Mouse (Mus musculus) intestine, postnatal 0 days (tissue): Measurements from ENCODE around the gene Tmem47. TPM values are rescaled to one million over a fixed set of nuclear protein-coding genes. Genes with fewer than 3 reads are reported as not detected.

Source experiments
- ATAC-seq: fragments of 200-750 bp; cut with Nextera tagmentation; 2 replicates; pipeline ENCODE4 v1.8.0; 2017; ENCODE audit warnings: mild to moderate bottlenecking, moderate TSS enrichment, moderate library complexity
- H3K27ac ChIP-seq: fragments of 300-500 bp; sonication (generic); 2 replicates; pipeline ENCODE4 v1.5.1; 2014; ENCODE audit warnings: mild to moderate bottlenecking, low read depth, low read length, moderate library complexity
- H3K27me3 ChIP-seq: fragments of 300-500 bp; sonication (generic); replicated peaks from 2 replicates; pipeline ENCODE4 v1.6.1; 2014; ENCODE audit warnings: low read length, mixed read lengths; ENCODE audit not compliant: control insufficient read depth, insufficient read depth
- H3K36me3 ChIP-seq: fragments of 300-500 bp; sonication (generic); 2 replicates; pipeline ENCODE4 v1.6.1; 2014; ENCODE audit warnings: mild to moderate bottlenecking, moderate library complexity; ENCODE audit not compliant: control insufficient read depth, insufficient read depth
- H3K4me1 ChIP-seq: fragments of 300-500 bp; sonication (generic); replicated peaks from 2 replicates; pipeline ENCODE4 v1.6.1; 2014; ENCODE audit warnings: antibody characterized with exemption, low read length, mixed read lengths; ENCODE audit not compliant: control insufficient read depth, insufficient read depth
- H3K4me2 ChIP-seq: fragments of 300-500 bp; sonication (generic); replicated peaks from 2 replicates; pipeline ENCODE4 v1.6.1; 2014; ENCODE audit warnings: low read depth, mild to moderate bottlenecking, moderate library complexity
- H3K4me3 ChIP-seq: fragments of 300-500 bp; sonication (generic); 2 replicates; pipeline ENCODE4 v1.5.1; 2014; ENCODE audit warnings: low read depth, low read length
- H3K9ac ChIP-seq: fragments of 300-500 bp; sonication (generic); 2 replicates; pipeline ENCODE4 v1.6.1; 2014; ENCODE audit warnings: mild to moderate bottlenecking, low read depth, low read length
- H3K9me3 ChIP-seq: fragments of 300-500 bp; sonication (generic); 2 replicates; pipeline ENCODE4 v1.6.1; 2016; ENCODE audit warnings: mixed run types; ENCODE audit not compliant: control insufficient read depth
- CTCF ChIP-seq: sonication (generic); IDR thresholded peaks from 2 replicates; pipeline ENCODE4 v1.5.1; 2016; ENCODE audit warnings: low read depth, mild to moderate bottlenecking, control low read depth, antibody characterized with exemption, moderate library complexity
- WGBS: fragments of 180-500 bp; shearing (Covaris S2); extraction: QIAGEN DNeasy Blood & Tissue Kit; methylation state at CpG from one replicate; pipeline ENCODE4 v1.1.7; 2014; 5-methylcytosine and 5-hydroxymethylcytosine counted together
- polyA plus RNA-seq: library from polyadenylated mRNA; unstranded; fragments of >200 nt; fragmentation: Nextera tagmentation; extraction: Ambion mirVana; gene quantifications from 2 replicates; pipeline ENCODE4 v1.2.1, GENCODE M21; 2015

Tmem47 gene
- polyA plus RNA-seq, result 7.7 and 8.4 TPM in 2 replicates

DNA sequence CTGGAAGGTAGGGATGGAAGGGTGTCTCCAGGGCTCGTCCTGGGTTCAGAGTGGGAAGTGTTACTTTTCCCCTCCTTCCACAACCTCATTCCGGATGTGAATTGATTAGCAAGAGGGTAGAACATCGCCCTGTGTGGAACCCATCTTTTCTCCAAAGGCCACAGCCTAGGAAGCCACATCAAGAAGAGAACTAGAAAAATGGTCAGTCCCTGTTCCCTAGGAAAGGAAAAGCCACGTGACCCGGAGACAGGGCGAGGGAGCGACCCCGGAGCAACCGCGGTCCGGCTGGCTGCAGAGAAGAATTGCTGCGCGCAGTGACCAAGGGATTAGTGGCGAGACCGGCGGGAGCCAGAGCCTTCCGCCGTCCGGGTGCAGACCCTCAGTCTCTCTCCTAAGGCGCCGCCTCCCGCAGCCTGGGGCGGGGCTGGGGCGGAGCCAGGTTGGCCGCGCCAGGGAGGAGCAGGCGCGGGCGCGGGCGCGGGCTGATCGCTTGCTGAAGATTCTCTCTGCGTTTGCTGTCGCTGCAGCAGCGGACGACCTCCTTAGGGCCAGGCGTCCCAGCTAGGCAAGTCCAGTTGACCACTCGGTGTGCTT lies at the start of gene Tmem47:
Gene Tmem47 (plus strand): TSS at position 489 of the 594 bp plus-strand sequence.
- Histone ChIP-seq H3K9ac (peak within 1 kb of the TSS; percentile 34; the same call in 1 of the 2 replicates), H3K4me2 (peak within 1 kb of the TSS; percentile 76), H3K4me3 (peak within 1 kb of the TSS; percentile 53), H3K9me3 (no peaks in the 10 kb centered on the region), H3K4me1 (no peaks in the 10 kb centered on the region), H3K36me3 (no peaks in the 10 kb centered on the region), H3K27ac (peak within 1 kb of the TSS; percentile 54), H3K27me3 (no peaks in the 10 kb centered on the region)
- 4% methylated on average over 37 of the region's 39 CpGs for WGBS
- peak; percentile 59 for ATAC-seq
- TF ChIP-seq CTCF, result no peak

DNA sequence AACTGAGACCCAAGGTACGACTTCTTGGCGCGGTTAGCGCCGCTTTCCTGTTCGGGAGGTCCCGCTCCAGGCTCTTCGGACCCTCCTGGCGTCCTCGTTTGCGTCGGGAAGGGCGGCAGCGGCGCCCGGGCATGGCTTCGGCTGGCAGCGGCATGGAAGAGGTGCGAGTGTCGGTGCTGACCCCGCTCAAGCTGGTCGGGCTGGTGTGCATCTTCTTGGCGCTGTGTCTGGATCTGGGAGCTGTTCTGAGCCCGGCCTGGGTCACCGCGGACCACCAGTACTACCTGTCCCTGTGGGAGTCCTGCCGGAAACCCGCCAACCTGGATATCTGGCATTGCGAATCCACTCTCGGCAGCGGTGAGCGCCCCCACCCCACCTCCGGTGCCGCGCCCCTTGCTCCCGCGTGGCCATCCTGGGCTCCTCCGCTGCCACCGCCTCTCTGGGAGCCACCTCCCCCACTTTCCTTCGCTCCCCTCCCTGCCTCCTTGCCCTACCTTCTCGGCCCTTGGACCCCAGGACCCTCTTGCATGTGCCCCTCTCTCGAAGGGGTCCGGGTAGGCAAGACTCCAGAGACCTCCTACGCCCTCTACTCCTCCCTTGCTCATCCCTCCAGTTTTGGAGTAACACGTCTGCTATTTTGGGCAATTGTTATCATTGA lies 435 bp downstream of the Tmem47 start:
- H3K27me3 ChIP-seq, result no peaks in the 10 kb centered on the region
- 6% methylated on average over 43 of the region's 45 CpGs for WGBS
- peak overlapping the region; percentile 53 for H3K4me3 ChIP-seq
- no peaks in the 10 kb centered on the region for H3K9me3 ChIP-seq
- TF ChIP-seq CTCF, result no peak
- peak overlapping the region; percentile 54; the same call in 1 of the 2 replicates for H3K27ac ChIP-seq
- H3K36me3 ChIP-seq, result no peaks in the 10 kb centered on the region
- no peaks in the 10 kb centered on the region for H3K4me1 ChIP-seq
- H3K9ac ChIP-seq, result peak overlapping the region; percentile 34; the same call in 1 of the 2 replicates
- H3K4me2 ChIP-seq, result peak overlapping the region; percentile 76
- ATAC-seq, result no peak

DNA sequence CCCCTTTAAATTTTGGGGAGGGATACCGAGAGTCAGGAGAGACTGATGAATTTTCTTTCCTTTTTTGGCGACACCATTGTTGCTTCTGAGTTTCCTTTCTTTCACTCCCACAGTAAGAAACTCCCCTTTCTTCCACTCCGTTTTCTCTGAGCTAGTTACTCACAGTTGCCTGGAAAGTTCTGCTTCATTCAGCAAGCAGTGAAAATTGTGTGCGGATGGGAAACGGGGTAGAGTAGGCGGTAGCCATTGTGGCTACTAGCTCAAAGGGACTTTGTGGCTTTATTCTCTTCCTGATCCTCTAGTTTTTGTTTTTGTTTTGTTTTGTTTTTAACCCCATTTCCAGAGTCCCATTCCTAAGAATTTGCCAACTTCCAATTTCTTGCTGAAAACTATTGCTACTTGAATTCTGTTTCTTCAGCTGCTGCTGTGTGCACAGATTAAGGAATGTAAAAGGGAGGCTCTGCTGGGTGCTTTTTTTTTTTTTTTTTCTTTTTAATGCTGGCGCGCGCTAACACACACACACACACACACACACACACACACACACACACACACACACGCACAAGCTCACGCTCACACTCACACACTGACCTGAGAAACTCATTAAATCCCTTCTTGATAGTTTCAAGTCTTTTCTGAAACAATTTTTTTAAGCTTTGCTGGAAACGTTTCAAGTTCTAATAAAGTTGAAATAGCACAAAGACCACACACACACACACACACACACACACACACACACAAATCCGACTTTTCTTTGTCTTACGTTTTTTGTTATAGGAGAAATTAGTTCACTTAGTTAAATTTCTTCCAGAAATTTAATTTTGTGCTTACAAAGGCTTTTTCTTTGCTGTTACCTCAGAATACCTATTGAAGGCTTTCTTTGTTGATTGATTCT lies 1.5 kb downstream of the Tmem47 start:
- Histone ChIP-seq H3K27me3 (no peaks in the 10 kb centered on the region), H3K4me2 (peak overlapping the region; percentile 76), H3K36me3 (no peaks in the 10 kb centered on the region), H3K9me3 (no peaks in the 10 kb centered on the region), H3K27ac (no peak overlapping the region), H3K4me3 (peak overlapping the region; percentile 53), H3K4me1 (no peaks in the 10 kb centered on the region), H3K9ac (no peak overlapping the region)
- no peak for TF ChIP-seq CTCF
- no peak for ATAC-seq
- WGBS, result 14% methylated on average over 14 of the region's 14 CpGs

DNA sequence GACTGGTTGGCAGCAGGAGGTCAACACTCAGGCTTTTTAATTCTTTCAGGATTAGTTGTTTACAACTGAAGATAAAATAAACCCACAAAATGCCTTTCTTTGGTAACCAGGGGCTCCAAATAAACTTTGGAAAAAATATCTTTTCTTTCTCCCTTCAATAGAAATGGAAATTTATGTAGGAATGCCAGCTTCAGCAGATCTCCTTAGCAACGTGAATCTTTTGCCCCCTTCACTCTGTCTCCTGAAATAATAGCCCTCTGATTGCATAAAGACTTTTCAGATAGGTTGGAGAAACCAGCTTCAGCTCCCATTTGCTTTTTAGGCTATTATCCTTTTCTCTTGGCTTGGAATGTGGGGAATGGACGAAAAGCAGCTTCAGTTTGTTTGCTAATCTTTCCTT lies 2.2 kb downstream of the Tmem47 start:
- WGBS, result 22% methylated on average over 2 of the region's 2 CpGs
- Histone ChIP-seq H3K27ac (no peak overlapping the region), H3K36me3 (no peaks in the 10 kb centered on the region), H3K4me3 (peak overlapping the region; percentile 53), H3K9ac (no peak overlapping the region), H3K4me1 (no peaks in the 10 kb centered on the region), H3K9me3 (no peaks in the 10 kb centered on the region), H3K4me2 (peak overlapping the region; percentile 76; the same call in 1 of the 2 replicates), H3K27me3 (no peaks in the 10 kb centered on the region)
- no peak for TF ChIP-seq CTCF
- ATAC-seq, result no peak

DNA sequence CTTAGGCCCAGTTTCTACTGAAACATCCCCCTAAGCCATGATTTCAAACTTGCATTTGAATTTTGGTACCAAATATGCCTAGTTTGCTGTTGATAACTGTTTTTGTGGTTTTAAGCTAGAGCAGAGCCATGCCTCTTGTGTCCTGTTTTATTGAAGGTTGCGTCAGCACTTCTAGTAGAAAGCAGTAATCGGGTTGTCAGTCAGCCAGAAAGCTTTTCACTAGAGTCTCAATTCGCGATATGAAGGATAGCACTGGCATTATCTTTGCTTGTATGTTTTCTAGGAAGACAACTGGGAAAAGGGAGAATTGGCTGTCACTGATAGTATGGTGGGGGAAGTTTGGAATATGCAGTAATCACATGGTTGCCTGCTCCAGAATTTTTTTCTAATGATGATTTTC lies 3.3 kb downstream of the Tmem47 start:
- no peak overlapping the region for H3K27ac ChIP-seq
- no peaks in the 10 kb centered on the region for H3K36me3 ChIP-seq
- no peaks in the 10 kb centered on the region for H3K27me3 ChIP-seq
- no peak overlapping the region for H3K4me3 ChIP-seq
- H3K4me1 ChIP-seq, result no peaks in the 10 kb centered on the region
- 59% methylated on average over 4 of the region's 4 CpGs for WGBS
- no peaks in the 10 kb centered on the region for H3K9me3 ChIP-seq
- no peak for TF ChIP-seq CTCF
- H3K4me2 ChIP-seq, result 0 out of 2 replicates have a peak overlapping the region, but pooled peaks have one; percentile 6
- ATAC-seq, result no peak
- H3K9ac ChIP-seq, result no peak overlapping the region

DNA sequence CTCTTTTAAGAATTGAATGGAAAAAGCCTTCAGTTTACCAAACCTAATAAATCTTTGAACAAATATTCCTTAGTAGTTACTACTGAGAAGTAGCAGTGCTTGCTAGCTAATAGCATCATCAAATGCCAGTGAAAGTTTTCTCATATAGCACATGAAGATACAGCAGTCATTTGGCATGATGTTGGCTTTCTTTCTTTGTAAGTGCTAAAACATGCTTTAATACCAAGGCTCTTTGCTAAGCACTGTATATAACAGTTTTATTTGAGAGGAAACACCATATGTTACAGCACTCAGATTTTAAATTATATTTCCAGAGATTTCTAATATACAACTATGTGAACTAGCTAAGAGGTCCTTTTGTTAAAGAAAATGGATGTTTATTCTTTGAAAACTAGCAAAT lies 8.0 kb downstream of the Tmem47 start:
- Histone ChIP-seq H3K27me3 (no peaks in the 10 kb centered on the region), H3K4me1 (no peaks in the 10 kb centered on the region), H3K4me2 (no peak overlapping the region), H3K9ac (no peak overlapping the region), H3K9me3 (no peaks in the 10 kb centered on the region), H3K36me3 (no peaks in the 10 kb centered on the region), H3K27ac (no peak overlapping the region), H3K4me3 (no peak overlapping the region)
- no peak for ATAC-seq
- no peak for TF ChIP-seq CTCF
